ENCODE assay signal across 10 mouse cellular contexts in the genomic region with DNA sequence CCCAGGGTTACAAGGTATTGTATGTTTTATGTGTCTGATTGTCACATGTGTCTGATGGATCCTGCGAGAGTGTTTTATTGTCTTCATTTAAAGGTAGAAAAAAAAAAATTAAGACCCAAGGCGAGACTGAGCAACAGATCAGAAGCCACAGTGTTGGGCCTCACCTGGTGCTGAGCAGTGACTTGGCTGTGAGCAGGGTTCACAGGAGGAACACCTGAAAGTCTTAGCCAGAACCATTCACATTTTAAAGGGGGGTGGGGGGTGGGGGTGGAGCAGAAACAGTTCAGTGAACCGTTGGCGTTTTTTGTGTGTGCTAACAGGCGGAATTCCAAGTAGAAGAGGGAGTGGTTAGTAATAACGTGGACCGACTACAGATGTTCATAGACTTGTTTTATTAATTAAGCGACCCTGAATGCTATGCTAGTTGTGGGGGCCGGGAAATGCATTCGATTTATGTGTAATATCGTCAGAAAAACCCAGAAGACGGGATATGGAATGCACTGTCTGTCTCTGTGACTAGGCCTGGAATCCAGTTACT.
DNase-seq lines count a peak whose midpoint lies in the region; ATAC-seq and TF ChIP-seq lines count a peak whose summit lies in the region.
"Had no signal": no experiment of that assay in that cellular context is flagged by ENCODE, and none has a peak within 500 bp of the region (broad histone marks: within the 10 kb centered on the region; RNA-seq: fewer than 3 reads in every experiment).

No protein-coding gene starts in this region.

- H3K9me3 ChIP-seq in kidney, embryonic 14.5 days (ENCODE audit: control insufficient read depth, low read length) = no peaks in the 10 kb centered on the region
- no peaks in the 10 kb centered on the region for H3K9me3 ChIP-seq in embryonic facial prominence, embryonic 13.5 days
- H3K9me3 ChIP-seq in hindbrain, embryonic 14.5 days (ENCODE audit: control insufficient read depth, low read length) = no peaks in the 10 kb centered on the region
- no peaks in the 10 kb centered on the region for H3K9me3 ChIP-seq in midbrain, embryonic 15.5 days
- H3K9me3 ChIP-seq: lung, embryonic 15.5 days had no signal

- TF ChIP-seq CTCF in kidney, adult 2 months (conservative IDR thresholded peaks at IDR 0.05; ENCODE audit: insufficient read depth, insufficient read length, low read depth, low read length) = no peak

- DNase-seq in kidney, adult 2 months = no peak
- no peak for DNase-seq in hindbrain, embryonic 14.5 days (ENCODE audit: low spot score)
- no peak for DNase-seq in lung, postnatal 14 days
- DNase-seq in adrenal gland, postnatal 10 days = no peak

- H3K4me2 ChIP-seq in kidney, embryonic 14.5 days (replicated peaks; ENCODE audit: low read depth, low read length) = peak overlapping the region; percentile 13
- H3K4me2 ChIP-seq in embryonic facial prominence, embryonic 13.5 days = peak overlapping the region; percentile 37; the same call in 1 of the 2 replicates
- no peak overlapping the region for H3K4me2 ChIP-seq in hindbrain, embryonic 14.5 days (replicated peaks)
- no peak overlapping the region for H3K4me2 ChIP-seq in midbrain, embryonic 15.5 days
- H3K4me2 ChIP-seq: lung, embryonic 15.5 days had no signal

- H3K4me1 ChIP-seq in kidney, embryonic 14.5 days (ENCODE audit: control insufficient read depth, insufficient read depth, low read length) = peaks cover 12% of the 10 kb centered on the region; the same call in 1 of the 2 replicates
- peaks cover 12% of the 10 kb centered on the region for H3K4me1 ChIP-seq in kidney, adult 2 months (ENCODE audit: control insufficient read depth, insufficient read depth, low read length)
- H3K4me1 ChIP-seq in embryonic facial prominence, embryonic 13.5 days = peaks cover 37% of the 10 kb centered on the region
- peaks cover 29% of the 10 kb centered on the region for H3K4me1 ChIP-seq in hindbrain, embryonic 14.5 days (replicated peaks; ENCODE audit: control insufficient read depth, insufficient read depth, low read length)
- peaks cover 20% of the 10 kb centered on the region for H3K4me1 ChIP-seq in midbrain, embryonic 15.5 days

- no peaks in the 10 kb centered on the region for H3K27me3 ChIP-seq in kidney, embryonic 14.5 days (ENCODE audit: control insufficient read depth, insufficient read depth, low read length)
- H3K27me3 ChIP-seq in kidney, adult 2 months (replicated peaks; ENCODE audit: control insufficient read depth, insufficient read depth, low read length) = no peaks in the 10 kb centered on the region
- H3K27me3 ChIP-seq in embryonic facial prominence, embryonic 13.5 days = no peaks in the 10 kb centered on the region
- H3K27me3 ChIP-seq in hindbrain, embryonic 14.5 days (ENCODE audit: control insufficient read depth, insufficient read depth, low read length) = no peaks in the 10 kb centered on the region
- no peaks in the 10 kb centered on the region for H3K27me3 ChIP-seq in midbrain, embryonic 15.5 days (replicated peaks)
- H3K27me3 ChIP-seq: lung, embryonic 15.5 days had no signal

- H3K9ac ChIP-seq in kidney, embryonic 14.5 days (ENCODE audit: low read depth, low read length) = no peak overlapping the region
- H3K9ac ChIP-seq in embryonic facial prominence, embryonic 13.5 days = no peak overlapping the region
- no peak overlapping the region for H3K9ac ChIP-seq in hindbrain, embryonic 14.5 days
- H3K9ac ChIP-seq in midbrain, embryonic 15.5 days = no peak overlapping the region
- H3K9ac ChIP-seq: lung, embryonic 15.5 days had no signal

- peak; percentile 56; the same call in 1 of the 2 replicates for ATAC-seq in kidney, embryonic 14.5 days (ENCODE audit: low FRiP score, low TSS enrichment)
- ATAC-seq in embryonic facial prominence, embryonic 13.5 days (ENCODE audit: insufficient number of reproducible peaks, insufficient read depth, low FRiP score, low TSS enrichment, low read depth) = 0 out of 2 replicates have a peak, but pooled peaks have one; percentile 26
- 0 out of 2 replicates have a peak, but pooled peaks have one; percentile 13 for ATAC-seq in hindbrain, embryonic 14.5 days (ENCODE audit: low FRiP score)
- ATAC-seq in midbrain, embryonic 15.5 days (replicated peaks) = peak; percentile 37
- no peak for ATAC-seq in erythroblast, adult 5-6 weeks (replicated peaks; ENCODE audit: low FRiP score, poor library complexity, severe bottlenecking)

- no peak for TF ChIP-seq POLR2A in kidney, adult 2 months (IDR thresholded peaks at IDR 0.05; ENCODE audit: low read depth, low read length)

- 23% methylated on average over 12 of the region's 12 CpGs for WGBS in kidney, embryonic 14.5 days
- WGBS in kidney, adult 2 months = 28% methylated on average over 12 of the region's 12 CpGs
- 20% methylated on average over 12 of the region's 12 CpGs for WGBS in embryonic facial prominence, embryonic 13.5 days
- WGBS in hindbrain, embryonic 14.5 days = 22% methylated on average over 12 of the region's 12 CpGs
- WGBS in midbrain, embryonic 15.5 days = 22% methylated on average over 12 of the region's 12 CpGs

- no peaks in the 10 kb centered on the region for H3K36me3 ChIP-seq in kidney, embryonic 14.5 days (ENCODE audit: control insufficient read depth, insufficient read depth, low read length)
- no peaks in the 10 kb centered on the region for H3K36me3 ChIP-seq in kidney, adult 2 months (ENCODE audit: control insufficient read depth, insufficient read depth, low read length)
- no peaks in the 10 kb centered on the region for H3K36me3 ChIP-seq in embryonic facial prominence, embryonic 13.5 days
- no peaks in the 10 kb centered on the region for H3K36me3 ChIP-seq in hindbrain, embryonic 14.5 days (replicated peaks; ENCODE audit: control insufficient read depth, insufficient read depth)
- H3K36me3 ChIP-seq in midbrain, embryonic 15.5 days (replicated peaks) = no peaks in the 10 kb centered on the region
- H3K36me3 ChIP-seq: lung, embryonic 15.5 days had no signal

- H3K27ac ChIP-seq in kidney, embryonic 14.5 days (ENCODE audit: low read depth, low read length) = no peak overlapping the region; the same call in 1 of the 2 replicates
- no peak overlapping the region for H3K27ac ChIP-seq in kidney, adult 2 months (ENCODE audit: insufficient read depth, low read depth, low read length)
- H3K27ac ChIP-seq in embryonic facial prominence, embryonic 13.5 days = peak overlapping the region; percentile 79
- peak overlapping the region; percentile 39; the same call in 1 of the 2 replicates for H3K27ac ChIP-seq in hindbrain, embryonic 14.5 days
- peak overlapping the region; percentile 63 for H3K27ac ChIP-seq in midbrain, embryonic 15.5 days
- H3K27ac ChIP-seq: heart, adult 2 months; lung, embryonic 15.5 days had no signal

- H3K4me3 ChIP-seq in kidney, embryonic 14.5 days (ENCODE audit: low read length) = no peak overlapping the region
- no peak overlapping the region for H3K4me3 ChIP-seq in kidney, adult 2 months (ENCODE audit: insufficient read depth, low read depth, low read length)
- H3K4me3 ChIP-seq in embryonic facial prominence, embryonic 13.5 days = no peak overlapping the region
- no peak overlapping the region for H3K4me3 ChIP-seq in hindbrain, embryonic 14.5 days (replicated peaks; ENCODE audit: low read length)
- H3K4me3 ChIP-seq in midbrain, embryonic 15.5 days = no peak overlapping the region
- H3K4me3 ChIP-seq: heart, adult 2 months; lung, embryonic 15.5 days had no signal

Comparison
In these comparisons a context has a peak if more than half of its experiments do, and no peak if none do; other contexts are left out.
1. H3K27ac ChIP-seq: peak in embryonic facial prominence, embryonic 13.5 days (single experiment), hindbrain, embryonic 14.5 days (single experiment) and midbrain, embryonic 15.5 days (single experiment); none in kidney, embryonic 14.5 days (single experiment) and kidney, adult 2 months (single experiment).
2. H3K4me2 ChIP-seq: peak in kidney, embryonic 14.5 days (single experiment) and embryonic facial prominence, embryonic 13.5 days (single experiment); none in hindbrain, embryonic 14.5 days (single experiment) and midbrain, embryonic 15.5 days (single experiment).